Mouse (Mus musculus): ENCODE data around the gene Fignl1.

The Fignl1 gene

GRCm38 (mm10) chr11:11832755-11833084 lies 24.0 kb upstream of the Fignl1 start:
- no peak for DNase-seq (ENCODE audit: low spot score in 2 of 2)

- no peak for DNase-seq (ENCODE audit: low spot score in 2 of 2)
Observed at GRCm38 (mm10) chr11:11831940-11832754, 23.4 kb upstream of the Fignl1 start.

- no peak for DNase-seq (ENCODE audit: low spot score in 2 of 2)
Observed at GRCm38 (mm10) chr11:11831526-11831925, 22.8 kb upstream of the Fignl1 start.

GRCm38 (mm10) chr11:11830884-11831495 lies 22.2 kb upstream of the Fignl1 start:
- no peak for DNase-seq (ENCODE audit: low spot score in 2 of 2)

- no peak for DNase-seq (ENCODE audit: low spot score in 2 of 2)
Observed at GRCm38 (mm10) chr11:11829161-11830000, 20.6 kb upstream of the Fignl1 start.

- DNase-seq (ENCODE audit: low spot score in 2 of 2) = no peak
Observed at GRCm38 (mm10) chr11:11828761-11829160, 20.0 kb upstream of the Fignl1 start.

- no peak for DNase-seq (ENCODE audit: low spot score in 2 of 2)
Observed at GRCm38 (mm10) chr11:11828251-11828650, 19.5 kb upstream of the Fignl1 start.

GRCm38 (mm10) chr11:11826475-11826874 lies 17.7 kb upstream of the Fignl1 start:
- DNase-seq (ENCODE audit: low spot score in 2 of 2) = no peak

- no peak for DNase-seq (ENCODE audit: low spot score in 2 of 2)
Observed at GRCm38 (mm10) chr11:11825670-11826069, 16.9 kb upstream of the Fignl1 start.

GRCm38 (mm10) chr11:11824970-11825635 lies 16.3 kb upstream of the Fignl1 start:
- no peak for DNase-seq (ENCODE audit: low spot score in 2 of 2)

- no peak for DNase-seq (ENCODE audit: low spot score in 2 of 2)
Observed at GRCm38 (mm10) chr11:11823980-11824911, 15.5 kb upstream of the Fignl1 start.

- no peak for DNase-seq (ENCODE audit: low spot score in 2 of 2)
Observed at GRCm38 (mm10) chr11:11822181-11823095, 13.7 kb upstream of the Fignl1 start.

GRCm38 (mm10) chr11:11821387-11821975 lies 12.7 kb upstream of the Fignl1 start:
- DNase-seq (ENCODE audit: low spot score in 2 of 2) = peak; percentile 28 to 30

- DNase-seq (ENCODE audit: low spot score in 2 of 2) = no peak
Observed at GRCm38 (mm10) chr11:11820737-11821136, 12.0 kb upstream of the Fignl1 start.

GRCm38 (mm10) chr11:11820251-11820650 lies 11.5 kb upstream of the Fignl1 start:
- peak; percentile 39 to 83 for DNase-seq (ENCODE audit: low spot score in 2 of 2)

GRCm38 (mm10) chr11:11819206-11819605 lies 10.4 kb upstream of the Fignl1 start:
- no peak for DNase-seq (ENCODE audit: low spot score in 2 of 2)

GRCm38 (mm10) chr11:11818797-11819196 lies 10.0 kb upstream of the Fignl1 start:
- no peak for DNase-seq (ENCODE audit: low spot score in 2 of 2)

GRCm38 (mm10) chr11:11815737-11816136 lies 7.0 kb upstream of the Fignl1 start:
- no peak for DNase-seq (ENCODE audit: low spot score in 2 of 2)

GRCm38 (mm10) chr11:11811906-11812480 lies 3.2 kb upstream of the Fignl1 start:
- peak; percentile 52 to 75 for DNase-seq (ENCODE audit: low spot score in 2 of 2)
